Mouse (Mus musculus): ENCODE data around the gene Rnf19b. TPM values are rescaled to one million over a fixed set of nuclear protein-coding genes. Genes with fewer than 3 reads are reported as not detected.

Rnf19b gene
- total RNA-seq, 2 experiments from 2014 or later = 41.0 to 42.4 TPM

DNA sequence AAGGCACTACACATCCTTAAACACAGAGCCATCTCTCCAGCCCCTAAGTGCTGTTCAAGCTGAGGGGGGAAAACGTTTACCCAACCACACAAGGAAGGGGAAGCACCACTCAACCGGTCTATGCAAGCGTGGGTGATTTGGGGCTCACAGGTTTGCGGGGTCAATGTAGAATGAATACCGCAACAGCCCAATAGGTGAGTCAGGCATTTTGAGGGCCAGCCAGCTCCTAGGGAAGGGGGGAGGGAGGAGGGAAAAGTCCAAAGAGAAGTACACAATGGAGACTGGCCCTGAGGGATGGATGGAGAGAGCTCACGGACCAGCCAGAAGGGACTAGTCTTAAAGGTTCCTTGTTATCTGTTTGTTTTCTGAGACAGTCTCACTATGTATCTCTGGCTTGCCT is 34.2 kb upstream of the Rnf19b start:
- H3K27ac ChIP-seq = no peak overlapping the region
- TF ChIP-seq CTCF (conservative IDR thresholded peaks at IDR 0.05) = no peak
- H3K4me3 ChIP-seq = no peak overlapping the region
- no peak for DNase-seq (ENCODE audit: low spot score in 2 of 2)

DNA sequence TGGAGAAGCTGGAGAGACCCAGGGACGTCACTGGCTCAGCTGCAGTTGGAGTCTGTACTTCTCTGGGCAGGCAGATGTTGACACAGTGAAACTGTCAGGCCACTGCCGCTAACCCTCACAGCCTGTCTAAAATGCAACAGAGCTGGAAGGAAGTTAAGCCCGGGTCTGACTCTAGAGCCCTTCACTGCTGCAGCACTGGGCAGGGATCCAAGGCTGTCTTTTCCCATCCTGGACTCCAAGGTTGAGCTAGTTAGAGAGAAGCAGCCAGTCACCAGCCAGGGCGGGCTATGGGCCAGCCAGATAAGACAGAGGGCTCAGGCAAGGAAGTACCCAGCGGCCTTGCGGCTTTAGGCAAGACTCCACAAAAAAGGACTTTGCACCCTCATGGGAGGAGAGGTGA is 33.3 kb upstream of the Rnf19b start:
- Histone ChIP-seq H3K27ac (no peak overlapping the region), H3K4me3 (no peak overlapping the region)
- DNase-seq (ENCODE audit: low spot score in 2 of 2) = no peak
- no peak for TF ChIP-seq CTCF (conservative IDR thresholded peaks at IDR 0.05)

DNA sequence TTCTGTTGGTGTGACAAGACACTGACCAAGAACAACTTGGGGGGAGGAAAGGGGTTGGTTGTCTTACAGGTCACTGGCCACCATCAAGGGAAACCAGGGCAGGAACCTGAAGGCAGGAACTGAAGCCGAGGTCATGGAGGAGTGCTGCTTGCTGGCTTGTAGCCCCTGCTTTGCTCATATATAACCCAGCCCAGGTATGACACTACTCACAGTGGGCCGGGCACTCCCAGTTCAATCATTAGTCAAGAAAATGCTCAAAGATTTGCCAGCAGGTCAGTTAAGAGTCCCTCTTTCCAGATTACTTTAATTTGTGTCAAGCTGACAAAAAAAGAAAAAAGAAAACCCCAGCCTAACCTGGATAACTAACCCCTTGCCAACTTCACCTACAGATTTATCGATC is 32.4 kb upstream of the Rnf19b start:
- no peak for TF ChIP-seq CTCF (conservative IDR thresholded peaks at IDR 0.05)
- no peak overlapping the region for H3K27ac ChIP-seq

DNA sequence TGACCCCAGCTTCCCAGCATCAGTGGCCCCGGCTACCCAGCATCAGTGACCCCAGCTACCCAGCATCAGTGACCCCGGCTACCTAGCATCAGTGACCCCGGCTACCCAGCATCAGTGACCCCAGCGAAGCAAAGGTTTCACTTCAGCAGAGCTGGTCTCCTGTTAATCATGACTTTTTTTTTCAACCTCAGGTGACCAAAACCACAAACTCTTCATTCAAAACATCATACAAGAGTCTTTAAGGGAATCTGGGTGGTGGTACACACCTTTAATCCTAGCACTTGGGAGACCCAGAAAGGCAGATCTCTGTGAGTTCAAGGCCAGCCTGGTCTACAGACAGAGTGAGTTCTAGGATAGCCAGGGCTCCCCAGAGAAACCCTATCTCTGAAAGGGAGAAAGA is 27.3 kb upstream of the Rnf19b start:
- no peak overlapping the region for H3K4me3 ChIP-seq
- DNase-seq (ENCODE audit: low spot score in 2 of 2) = no peak
- H3K27ac ChIP-seq = no peak overlapping the region
- no peak for TF ChIP-seq CTCF (conservative IDR thresholded peaks at IDR 0.05)

More for the DNA sequence above, 32.4 kb upstream of the Rnf19b start:
- H3K4me3 ChIP-seq = no peak overlapping the region
- no peak for DNase-seq (ENCODE audit: low spot score in 2 of 2)

DNA sequence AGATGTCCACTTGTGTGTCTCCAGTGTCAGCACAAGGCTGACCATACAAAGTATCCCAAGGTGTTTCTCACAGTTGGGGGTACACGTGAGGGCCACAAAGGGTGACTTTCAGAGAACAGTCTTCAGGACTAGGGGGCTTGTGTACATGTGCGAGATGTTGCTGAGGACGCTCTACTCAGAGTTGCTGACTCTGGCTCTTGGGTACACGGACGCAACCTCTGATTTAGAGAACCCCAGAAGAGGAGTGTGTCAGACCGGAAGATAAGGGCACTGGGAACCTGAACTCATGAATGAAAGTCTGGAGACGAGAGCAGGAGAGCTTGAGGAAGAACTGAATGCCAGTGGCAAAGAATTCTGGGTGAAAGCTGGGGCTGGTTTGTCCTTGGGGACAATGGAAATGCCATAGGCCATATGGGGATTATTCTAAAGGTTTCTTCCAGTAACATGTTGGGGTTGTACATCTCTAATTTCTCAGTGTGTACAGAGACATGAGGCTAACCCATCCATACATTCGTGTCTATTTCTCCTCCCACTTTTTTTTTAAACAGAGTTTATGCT is 26.6 kb upstream of the Rnf19b start:
- Histone ChIP-seq H3K27ac (no peak overlapping the region), H3K4me3 (no peak overlapping the region)
- TF ChIP-seq CTCF (conservative IDR thresholded peaks at IDR 0.05) = no peak
- no peak for DNase-seq (ENCODE audit: low spot score in 2 of 2)

DNA sequence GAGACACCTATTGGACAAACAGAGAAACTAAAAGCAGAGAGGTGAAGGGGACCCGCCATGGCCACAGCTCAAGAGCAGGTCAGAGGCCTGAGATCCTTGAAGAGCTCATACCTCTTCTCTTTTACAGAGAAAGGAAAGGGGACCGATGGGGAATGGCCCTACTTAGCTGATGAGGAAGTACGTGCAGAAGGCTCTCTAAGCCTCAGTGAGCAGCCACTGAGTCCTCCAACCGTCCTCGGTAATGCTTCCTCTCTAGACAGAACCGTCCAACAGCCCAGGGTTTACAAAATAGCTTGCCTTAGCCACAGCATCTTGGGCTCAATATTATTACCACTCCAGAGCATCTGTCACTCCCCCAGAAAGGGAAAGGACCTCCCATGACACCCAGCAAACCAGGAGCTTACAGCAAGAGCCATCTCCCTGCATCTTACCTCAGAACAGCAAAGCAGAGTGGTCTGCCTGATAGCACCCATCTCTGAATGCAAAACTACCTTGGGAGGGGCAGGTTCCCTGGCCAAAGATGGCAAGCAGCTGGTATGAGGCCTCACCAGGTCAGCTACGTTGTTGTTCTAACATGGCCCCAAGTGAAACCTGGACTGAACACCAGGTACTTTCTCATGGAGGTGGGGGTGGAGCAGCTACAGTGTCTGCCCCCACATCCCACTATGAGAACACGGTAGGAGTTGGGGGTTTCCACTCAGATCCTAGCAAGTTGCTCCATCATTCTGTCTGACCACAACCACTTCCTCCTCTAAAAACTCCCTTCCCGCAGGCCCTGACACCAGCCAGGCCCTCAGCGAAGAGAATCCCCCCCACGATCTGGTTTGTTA is 25.7 kb upstream of the Rnf19b start:
- no peak overlapping the region for H3K4me3 ChIP-seq
- no peak for DNase-seq (ENCODE audit: low spot score in 2 of 2)
- 0 out of 2 replicates have a peak overlapping the region, but pooled peaks have one; percentile 36 for H3K27ac ChIP-seq
- TF ChIP-seq CTCF (conservative IDR thresholded peaks at IDR 0.05) = no peak

DNA sequence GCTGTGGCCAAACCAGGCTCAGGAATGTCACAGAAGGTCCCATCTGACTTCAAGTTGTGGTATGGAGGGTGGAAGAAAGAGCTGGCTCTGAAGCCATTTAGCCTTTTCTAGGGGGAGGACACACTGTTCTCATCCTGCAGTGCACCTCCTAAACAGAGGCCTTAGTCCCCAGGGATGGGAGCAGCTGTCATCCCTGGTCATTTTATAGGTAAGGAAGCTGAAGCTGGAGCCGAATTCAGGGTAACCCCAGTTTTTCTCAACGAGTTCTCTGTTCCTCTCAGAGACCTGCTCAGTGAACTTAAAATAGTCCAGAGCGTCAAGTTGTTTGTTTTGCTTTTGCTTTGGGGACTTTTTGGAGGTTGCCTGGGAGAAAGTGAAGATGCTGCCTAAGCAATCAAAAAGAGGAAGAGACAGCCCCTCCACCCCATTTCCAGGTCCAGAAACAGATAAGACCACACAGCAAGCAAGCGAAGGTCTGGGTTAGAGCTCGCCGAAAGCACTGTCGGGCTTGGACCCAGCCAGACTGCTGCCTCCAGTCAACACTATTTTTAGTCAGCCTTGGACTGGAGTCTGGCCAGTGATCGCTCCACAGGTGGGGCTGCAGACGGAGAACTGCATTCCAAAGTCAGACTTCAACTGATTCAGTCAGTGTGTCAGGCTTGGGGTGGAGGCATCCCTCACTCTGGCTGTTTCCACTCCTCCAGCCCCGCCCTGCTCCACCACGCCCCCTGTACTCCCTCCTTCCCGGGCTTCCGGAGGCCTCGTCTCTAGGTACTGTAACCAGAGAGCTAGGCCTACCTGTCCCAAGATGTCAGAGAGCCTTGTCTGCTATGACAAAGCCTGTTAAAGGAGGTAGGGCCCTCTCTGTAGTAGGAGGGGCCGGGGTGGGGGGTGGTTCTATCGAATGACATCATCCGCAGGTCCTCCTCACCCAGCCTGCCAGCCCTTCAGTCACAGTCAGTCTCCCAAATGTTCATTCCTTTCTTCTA is 24.8 kb upstream of the Rnf19b start:
- H3K4me3 ChIP-seq = no peak overlapping the region; the same call in 1 of the 2 replicates
- peak in 1 of 2 experiments; percentile 34 for DNase-seq (ENCODE audit: low spot score in 2 of 2)
- no peak for TF ChIP-seq CTCF (conservative IDR thresholded peaks at IDR 0.05)
- 0 out of 2 replicates have a peak overlapping the region, but pooled peaks have one; percentile 25 for H3K27ac ChIP-seq

DNA sequence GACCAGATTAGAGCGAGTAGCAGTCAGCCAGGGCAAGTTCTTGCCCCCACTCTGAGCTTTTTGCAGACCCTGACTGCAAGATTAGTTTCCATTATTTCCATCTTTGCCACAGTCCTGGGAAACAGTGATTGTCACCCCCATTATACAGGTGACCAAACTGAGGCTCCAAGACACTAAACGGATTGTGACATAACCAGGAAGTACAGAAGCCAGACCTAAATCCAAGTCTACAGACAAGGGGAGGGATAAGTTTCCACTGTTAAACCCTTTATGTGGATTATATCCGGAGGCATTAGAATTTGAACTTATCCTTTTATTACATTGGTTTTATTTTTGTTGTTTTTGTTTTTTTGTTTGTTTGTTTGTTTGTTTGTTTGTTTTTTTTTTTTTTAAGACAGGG is 23.8 kb upstream of the Rnf19b start:
- no peak for DNase-seq (ENCODE audit: low spot score in 2 of 2)
- H3K4me3 ChIP-seq = no peak overlapping the region
- TF ChIP-seq CTCF (conservative IDR thresholded peaks at IDR 0.05) = no peak
- H3K27ac ChIP-seq = no peak overlapping the region

DNA sequence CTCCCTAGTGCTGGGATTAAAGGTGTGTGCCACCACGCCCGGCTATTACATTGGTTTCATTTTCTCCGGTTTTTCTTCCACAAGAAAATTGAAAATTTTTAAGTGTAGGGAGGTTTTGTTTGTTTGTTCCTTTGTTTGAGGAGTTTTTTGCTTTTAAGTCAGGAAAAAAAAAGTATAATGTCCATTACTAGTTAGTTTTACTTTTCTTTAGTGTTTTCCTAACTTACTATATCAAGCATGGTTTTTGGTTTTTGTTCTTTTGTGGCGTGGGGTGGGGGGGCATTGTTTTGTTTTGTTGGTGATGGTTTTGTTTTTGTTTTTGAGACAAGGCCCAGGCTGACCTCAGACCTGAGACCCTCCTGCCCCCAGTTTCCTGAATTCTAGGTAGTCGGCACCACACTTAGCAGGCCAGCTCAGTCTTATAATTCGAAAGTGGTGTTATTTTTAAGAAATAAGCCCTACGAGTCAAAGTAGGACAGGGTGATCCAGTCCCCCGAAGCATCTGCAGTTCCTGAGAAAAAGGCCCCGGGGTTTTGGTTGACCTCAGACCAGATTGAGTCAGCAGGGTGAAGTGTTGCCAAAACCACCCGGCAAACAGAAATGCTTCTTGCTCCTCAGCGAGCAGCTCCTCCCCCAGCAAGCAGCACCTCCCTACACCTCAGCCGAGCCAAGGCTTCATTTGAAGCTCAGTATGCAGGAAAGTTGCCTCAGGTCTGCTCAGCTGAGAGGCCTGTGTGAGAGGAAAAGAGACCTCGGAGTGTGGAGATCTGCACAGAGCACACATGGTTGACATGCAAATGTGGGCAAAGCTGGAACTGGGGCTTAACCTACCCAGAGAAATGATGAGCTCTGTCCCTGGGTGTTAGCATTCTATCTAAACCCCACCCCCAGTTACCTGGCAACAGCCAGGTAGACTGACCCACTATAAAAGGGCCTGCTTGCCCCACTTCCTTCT is 23.1 kb upstream of the Rnf19b start:
- DNase-seq (ENCODE audit: low spot score in 2 of 2) = no peak
- TF ChIP-seq CTCF (conservative IDR thresholded peaks at IDR 0.05) = no peak

DNA sequence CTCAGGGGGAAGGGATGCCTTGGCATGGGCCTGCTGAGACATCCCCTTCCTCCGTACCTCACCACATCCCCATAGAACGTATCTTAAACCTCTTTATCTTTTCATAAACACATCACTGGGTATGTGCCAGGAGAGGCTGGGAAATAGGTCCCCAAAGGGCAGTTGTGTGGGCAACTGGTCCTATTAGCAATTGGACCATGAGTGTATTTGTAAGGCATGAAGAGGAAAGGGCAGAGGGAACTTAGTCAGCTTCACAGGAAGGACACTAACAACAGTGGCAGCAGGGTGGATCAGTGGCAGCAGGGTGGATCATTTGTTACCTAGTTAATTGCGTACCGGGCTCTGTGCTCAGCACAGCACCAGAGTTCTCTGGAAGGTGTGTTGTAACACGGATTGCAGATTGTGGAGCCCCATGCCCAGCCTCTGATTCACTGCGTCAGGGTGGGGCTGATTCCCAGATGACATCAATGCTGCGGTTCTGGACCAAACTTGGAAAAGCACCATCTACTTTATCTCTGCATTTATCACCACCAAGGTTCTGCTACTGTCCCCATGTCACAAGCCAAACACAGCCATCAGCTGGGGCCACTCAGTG is 22.1 kb upstream of the Rnf19b start:
- Histone ChIP-seq H3K27ac (no peak overlapping the region), H3K4me3 (no peak overlapping the region)
- no peak for TF ChIP-seq CTCF (conservative IDR thresholded peaks at IDR 0.05)
- no peak for DNase-seq (ENCODE audit: low spot score in 2 of 2)

More for the DNA sequence above, 23.1 kb upstream of the Rnf19b start:
- Histone ChIP-seq H3K27ac (no peak overlapping the region), H3K4me3 (no peak overlapping the region)

DNA sequence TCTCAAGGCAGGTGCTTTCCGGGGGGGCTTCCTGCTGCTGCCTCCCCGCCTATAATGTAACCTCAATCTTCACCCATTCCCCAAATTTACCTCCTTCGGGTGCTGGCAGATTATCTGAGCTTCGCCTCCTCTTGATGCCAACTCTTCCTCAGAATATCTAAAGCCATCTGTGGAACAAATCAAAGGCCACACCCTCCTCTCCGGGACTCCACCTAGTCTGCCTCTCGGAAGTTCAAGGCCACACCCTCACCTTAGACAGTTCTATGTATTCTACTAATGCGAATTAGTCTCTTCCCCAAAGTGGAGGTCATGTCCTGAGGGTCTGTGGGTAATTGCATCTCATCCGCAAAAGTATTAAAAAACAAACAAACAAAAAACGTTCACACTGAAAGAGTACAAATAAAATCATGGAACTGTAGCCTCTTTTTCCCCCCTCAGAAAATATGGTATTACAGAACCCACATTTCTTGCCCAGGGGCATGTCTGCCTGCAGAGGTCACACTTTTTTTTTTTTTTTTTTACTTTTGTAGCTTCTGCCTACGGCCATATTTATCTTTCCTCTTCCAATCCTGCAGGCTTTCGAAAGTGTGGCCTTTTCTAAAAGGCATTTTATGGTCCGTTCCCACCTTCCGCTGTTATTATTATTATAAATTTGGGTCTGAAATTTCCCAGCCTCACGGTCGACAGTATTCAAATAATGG is 10.2 kb upstream of the Rnf19b start:
- no peak for DNase-seq (ENCODE audit: low spot score in 2 of 2)
- H3K27ac ChIP-seq = peak overlapping the region; percentile 77; the same call in 1 of the 2 replicates
- TF ChIP-seq CTCF (conservative IDR thresholded peaks at IDR 0.05) = no peak
- H3K4me3 ChIP-seq = peak overlapping the region; percentile 75

Measured in layer of hippocampus, adult 2 months (tissue).